Mouse (Mus musculus): ENCODE data around the gene Snx14. TPM values are rescaled to one million over a fixed set of nuclear protein-coding genes. Genes with fewer than 3 reads are reported as not detected.

Snx14 gene
- polyA plus RNA-seq, 1 experiment from 2014 or later, result 22.1 TPM

DNA sequence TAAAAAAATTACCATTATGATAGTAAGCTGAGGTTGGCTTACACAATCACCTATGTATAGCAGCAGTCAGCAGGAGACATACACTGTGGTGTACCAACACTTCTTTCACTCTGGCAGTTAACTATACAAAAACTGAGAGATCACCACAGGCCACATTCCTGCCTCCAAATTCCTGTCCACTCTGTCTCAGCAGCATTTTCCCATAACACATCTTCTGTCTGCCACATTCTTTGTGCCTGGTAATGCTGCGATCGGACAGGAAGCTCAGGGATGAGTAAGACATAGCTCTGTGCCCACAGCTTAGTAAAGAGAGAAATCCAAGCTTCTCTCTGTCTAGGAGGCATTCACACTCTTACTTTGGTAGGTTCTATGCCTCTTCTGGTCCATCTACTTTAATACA is 65.8 kb downstream of the Snx14 start:
- H3K4me1 ChIP-seq (ENCODE audit: control insufficient read depth, insufficient read depth, low read length), result no peaks in the 10 kb centered on the region
- 94% methylated on average over 2 of the region's 2 CpGs for WGBS
- H3K9ac ChIP-seq (ENCODE audit: low read length), result no peak overlapping the region
- no peaks in the 10 kb centered on the region for H3K9me3 ChIP-seq (replicated peaks; ENCODE audit: control insufficient read depth, low read length)
- H3K4me3 ChIP-seq (ENCODE audit: low read depth, low read length), result no peak overlapping the region
- ATAC-seq, result no peak
- no peaks in the 10 kb centered on the region for H3K27me3 ChIP-seq (replicated peaks; ENCODE audit: control insufficient read depth, insufficient read depth, low read length)
- no peak overlapping the region for H3K4me2 ChIP-seq (ENCODE audit: low read length)
- no peaks in the 10 kb centered on the region; the same call in 1 of the 2 replicates for H3K36me3 ChIP-seq (ENCODE audit: control insufficient read depth, insufficient read depth, low read length)
- no peak for DNase-seq (ENCODE audit: low spot score)
- no peak overlapping the region for H3K27ac ChIP-seq (ENCODE audit: low read depth, low read length)

DNA sequence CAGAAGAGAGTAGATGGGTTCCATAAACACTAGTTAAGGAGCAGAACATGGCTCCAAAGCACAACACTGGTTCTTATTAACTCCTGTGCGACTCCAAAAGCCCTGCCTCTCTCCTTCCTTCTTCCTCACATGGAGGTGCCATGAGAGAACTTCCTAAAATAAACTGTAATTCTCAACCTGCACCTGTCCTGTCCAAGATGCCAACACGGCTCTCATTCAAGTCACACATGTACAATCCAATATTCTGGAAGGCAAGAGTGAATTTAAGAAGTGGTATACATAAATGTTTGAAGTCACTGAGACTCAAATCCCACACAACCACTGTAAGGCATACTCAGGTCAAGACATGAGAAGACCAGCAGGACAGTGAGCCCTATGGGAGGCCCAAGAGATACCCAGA is 67.6 kb downstream of the Snx14 start:
- Histone ChIP-seq H3K27me3 (replicated peaks; ENCODE audit: control insufficient read depth, insufficient read depth, low read length) (no peaks in the 10 kb centered on the region), H3K36me3 (ENCODE audit: control insufficient read depth, insufficient read depth, low read length) (no peaks in the 10 kb centered on the region; the same call in 1 of the 2 replicates), H3K4me2 (ENCODE audit: low read length) (no peak overlapping the region), H3K4me3 (ENCODE audit: low read depth, low read length) (no peak overlapping the region), H3K4me1 (ENCODE audit: control insufficient read depth, insufficient read depth, low read length) (no peaks in the 10 kb centered on the region), H3K9me3 (replicated peaks; ENCODE audit: control insufficient read depth, low read length) (no peaks in the 10 kb centered on the region), H3K9ac (ENCODE audit: low read length) (no peak overlapping the region), H3K27ac (ENCODE audit: low read depth, low read length) (no peak overlapping the region)
- ATAC-seq, result no peak
- 92% methylated on average over 2 of the region's 2 CpGs for WGBS
- DNase-seq (ENCODE audit: low spot score), result no peak

DNA sequence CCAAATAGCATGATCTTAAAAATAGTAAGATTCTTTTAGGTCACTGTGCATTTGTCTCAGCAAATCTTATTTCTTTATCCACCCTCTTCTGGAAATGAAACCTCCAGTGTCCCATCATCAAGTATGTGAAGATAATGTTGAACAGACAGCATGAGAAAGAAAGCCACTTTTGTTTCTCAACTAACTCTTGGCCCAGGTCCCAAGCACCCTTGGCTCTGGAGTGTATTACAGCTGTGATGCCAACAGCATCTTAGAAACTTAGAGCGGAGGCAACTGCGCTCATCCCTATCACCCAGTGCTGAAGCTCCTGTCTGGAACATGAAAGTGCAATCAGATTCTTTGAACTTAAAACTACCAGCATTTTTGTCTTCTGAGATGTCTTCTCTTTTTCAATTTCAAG is 69.1 kb downstream of the Snx14 start:
- Histone ChIP-seq H3K4me3 (ENCODE audit: low read depth, low read length) (no peak overlapping the region), H3K27me3 (replicated peaks; ENCODE audit: control insufficient read depth, insufficient read depth, low read length) (no peaks in the 10 kb centered on the region), H3K9ac (ENCODE audit: low read length) (no peak overlapping the region), H3K27ac (ENCODE audit: low read depth, low read length) (no peak overlapping the region), H3K9me3 (replicated peaks; ENCODE audit: control insufficient read depth, low read length) (no peaks in the 10 kb centered on the region), H3K4me2 (ENCODE audit: low read length) (no peak overlapping the region), H3K36me3 (ENCODE audit: control insufficient read depth, insufficient read depth, low read length) (no peaks in the 10 kb centered on the region; the same call in 1 of the 2 replicates), H3K4me1 (ENCODE audit: control insufficient read depth, insufficient read depth, low read length) (no peaks in the 10 kb centered on the region)
- ATAC-seq (no peak), DNase-seq (ENCODE audit: low spot score) (no peak)
- 96% methylated on average over 2 of the region's 2 CpGs for WGBS

DNA sequence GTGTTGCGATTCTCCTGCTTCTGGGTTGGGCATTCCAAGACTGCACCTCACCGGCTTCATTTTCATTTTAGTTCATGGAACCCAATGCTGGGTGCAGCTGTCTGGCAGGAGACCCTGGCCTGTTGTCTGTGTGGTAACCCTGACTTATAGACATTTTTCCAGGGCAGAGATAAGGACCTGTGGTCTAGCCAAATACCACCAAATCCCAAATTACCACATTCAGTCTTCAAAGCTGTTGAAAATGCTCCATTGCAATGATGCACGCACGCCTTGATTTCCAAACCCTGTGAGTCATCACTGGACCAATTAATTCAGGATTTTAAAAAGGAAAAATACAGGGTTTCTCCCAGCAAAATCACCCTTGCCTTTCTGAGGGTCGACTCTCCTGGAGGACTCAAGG is 70.3 kb downstream of the Snx14 start:
- DNase-seq (ENCODE audit: low spot score) (no peak), ATAC-seq (no peak)
- H3K27ac ChIP-seq (ENCODE audit: low read depth, low read length), result no peak overlapping the region
- no peak overlapping the region for H3K4me2 ChIP-seq (ENCODE audit: low read length)
- no peaks in the 10 kb centered on the region for H3K4me1 ChIP-seq (ENCODE audit: control insufficient read depth, insufficient read depth, low read length)
- H3K9ac ChIP-seq (ENCODE audit: low read length), result no peak overlapping the region
- no peaks in the 10 kb centered on the region for H3K9me3 ChIP-seq (replicated peaks; ENCODE audit: control insufficient read depth, low read length)
- WGBS, result 95% methylated on average over 5 of the region's 5 CpGs
- no peak overlapping the region for H3K4me3 ChIP-seq (ENCODE audit: low read depth, low read length)
- H3K36me3 ChIP-seq (ENCODE audit: control insufficient read depth, insufficient read depth, low read length), result no peaks in the 10 kb centered on the region
- no peaks in the 10 kb centered on the region for H3K27me3 ChIP-seq (replicated peaks; ENCODE audit: control insufficient read depth, insufficient read depth, low read length)

DNA sequence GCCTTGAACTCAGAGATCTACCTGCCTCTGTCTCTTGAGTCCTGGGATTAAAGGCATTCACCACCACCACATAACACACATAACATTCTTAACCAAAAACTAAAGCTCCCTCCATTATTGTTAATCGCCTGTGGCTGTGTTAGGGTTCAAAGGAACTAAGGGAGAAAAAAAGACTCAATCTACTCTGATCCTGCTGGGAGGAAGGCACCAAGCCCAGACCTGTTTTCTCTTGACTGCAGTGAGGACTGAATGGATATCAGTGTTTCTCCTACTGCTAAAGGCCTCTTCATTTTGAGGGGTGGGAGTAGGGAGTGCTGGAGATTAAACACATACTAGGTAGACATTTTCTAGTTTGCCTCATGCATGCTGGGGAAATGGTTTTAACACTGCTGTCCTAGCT is 71.0 kb downstream of the Snx14 start:
- Histone ChIP-seq H3K9ac (ENCODE audit: low read length) (no peak overlapping the region), H3K27me3 (replicated peaks; ENCODE audit: control insufficient read depth, insufficient read depth, low read length) (no peaks in the 10 kb centered on the region), H3K36me3 (ENCODE audit: control insufficient read depth, insufficient read depth, low read length) (no peaks in the 10 kb centered on the region), H3K4me3 (ENCODE audit: low read depth, low read length) (no peak overlapping the region), H3K4me1 (ENCODE audit: control insufficient read depth, insufficient read depth, low read length) (no peaks in the 10 kb centered on the region; the same call in 1 of the 2 replicates), H3K27ac (ENCODE audit: low read depth, low read length) (no peak overlapping the region), H3K9me3 (replicated peaks; ENCODE audit: control insufficient read depth, low read length) (no peaks in the 10 kb centered on the region), H3K4me2 (ENCODE audit: low read length) (no peak overlapping the region)
- DNase-seq (ENCODE audit: low spot score) (peak; percentile 3), ATAC-seq (no peak)
- WGBS, result 32% methylated on average over 1 of the region's 1 CpGs

DNA sequence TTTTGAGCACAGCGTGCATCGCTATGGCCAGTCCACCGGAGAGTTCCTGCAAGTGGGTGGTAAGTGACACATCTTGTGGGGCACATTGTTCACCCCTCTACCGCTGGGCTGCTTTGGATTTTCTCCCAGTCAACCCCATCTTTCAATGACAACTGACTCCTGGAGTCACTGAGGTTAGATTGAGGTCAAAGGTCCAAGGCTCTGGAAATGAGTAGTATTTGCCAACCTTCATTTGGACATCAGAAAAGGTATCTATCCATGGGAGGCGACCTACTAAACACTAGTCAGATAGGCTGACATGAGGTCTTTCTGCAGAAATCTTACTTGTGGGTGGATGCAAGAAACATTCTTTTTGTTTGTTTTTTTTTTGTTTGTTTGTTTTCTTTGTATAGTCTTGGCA is 71.4 kb downstream of the Snx14 start:
- no peak overlapping the region for H3K4me2 ChIP-seq (ENCODE audit: low read length)
- DNase-seq (ENCODE audit: low spot score), result no peak
- no peak overlapping the region for H3K9ac ChIP-seq (ENCODE audit: low read length)
- ATAC-seq, result no peak
- no peaks in the 10 kb centered on the region; the same call in 1 of the 2 replicates for H3K4me1 ChIP-seq (ENCODE audit: control insufficient read depth, insufficient read depth, low read length)
- H3K27me3 ChIP-seq (replicated peaks; ENCODE audit: control insufficient read depth, insufficient read depth, low read length), result no peaks in the 10 kb centered on the region
- 91% methylated on average over 5 of the region's 5 CpGs for WGBS
- no peaks in the 10 kb centered on the region for H3K36me3 ChIP-seq (ENCODE audit: control insufficient read depth, insufficient read depth, low read length)
- H3K27ac ChIP-seq (ENCODE audit: low read depth, low read length), result no peak overlapping the region
- no peak overlapping the region for H3K4me3 ChIP-seq (ENCODE audit: low read depth, low read length)
- no peaks in the 10 kb centered on the region for H3K9me3 ChIP-seq (replicated peaks; ENCODE audit: control insufficient read depth, low read length)

DNA sequence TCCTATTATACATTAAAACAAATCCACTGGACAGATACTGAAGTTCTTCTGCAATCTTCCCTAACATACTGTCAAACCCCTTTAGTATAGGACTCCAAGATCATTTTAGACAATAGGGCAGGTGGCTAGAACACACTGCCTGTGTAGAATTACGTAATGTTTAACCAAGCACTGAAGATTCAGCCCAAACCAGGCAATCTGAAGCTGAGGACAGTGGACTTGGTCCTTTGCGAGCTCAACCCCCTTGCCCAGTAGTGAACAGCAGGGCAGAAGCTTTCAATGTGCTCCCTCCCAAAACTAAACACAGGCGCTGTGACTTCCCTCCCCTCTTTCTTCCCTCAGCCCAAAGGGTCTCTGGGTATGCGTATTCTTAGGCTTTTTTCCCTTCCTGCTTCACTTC is 71.9 kb downstream of the Snx14 start:
- no peak for DNase-seq (ENCODE audit: low spot score)
- Histone ChIP-seq H3K27ac (ENCODE audit: low read depth, low read length) (no peak overlapping the region), H3K4me3 (ENCODE audit: low read depth, low read length) (no peak overlapping the region), H3K9ac (ENCODE audit: low read length) (no peak overlapping the region), H3K4me2 (ENCODE audit: low read length) (no peak overlapping the region), H3K9me3 (replicated peaks; ENCODE audit: control insufficient read depth, low read length) (no peaks in the 10 kb centered on the region), H3K27me3 (replicated peaks; ENCODE audit: control insufficient read depth, insufficient read depth, low read length) (no peaks in the 10 kb centered on the region), H3K4me1 (ENCODE audit: control insufficient read depth, insufficient read depth, low read length) (peaks cover 4% of the 10 kb centered on the region), H3K36me3 (ENCODE audit: control insufficient read depth, insufficient read depth, low read length) (no peaks in the 10 kb centered on the region)
- ATAC-seq, result no peak
- 90% methylated on average over 4 of the region's 4 CpGs for WGBS

DNA sequence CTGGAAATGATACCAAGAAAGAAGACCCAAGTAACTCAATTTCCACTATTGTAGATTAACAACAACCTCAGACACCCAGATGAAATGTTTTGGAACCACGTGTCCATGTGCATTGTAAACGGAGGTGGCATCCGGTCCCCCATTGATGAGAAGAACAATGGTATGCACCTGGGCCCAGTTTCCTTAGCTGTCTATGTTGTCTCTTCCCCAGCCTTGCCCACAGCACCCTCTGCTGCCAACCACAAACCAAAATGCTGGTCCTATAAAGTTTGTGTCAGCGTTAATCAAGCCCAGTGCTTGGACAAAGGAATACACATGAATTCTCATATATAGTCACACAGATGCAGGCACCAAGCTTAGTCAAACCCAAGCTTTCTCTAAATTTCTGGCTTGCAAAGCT is 72.5 kb downstream of the Snx14 start:
- H3K9ac ChIP-seq (ENCODE audit: low read length), result no peak overlapping the region
- no peak overlapping the region for H3K27ac ChIP-seq (ENCODE audit: low read depth, low read length)
- ATAC-seq, result no peak
- no peak overlapping the region for H3K4me3 ChIP-seq (ENCODE audit: low read depth, low read length)
- peaks cover 4% of the 10 kb centered on the region for H3K4me1 ChIP-seq (ENCODE audit: control insufficient read depth, insufficient read depth, low read length)
- WGBS, result 82% methylated on average over 4 of the region's 4 CpGs
- no peaks in the 10 kb centered on the region for H3K27me3 ChIP-seq (replicated peaks; ENCODE audit: control insufficient read depth, insufficient read depth, low read length)
- no peak for DNase-seq (ENCODE audit: low spot score)
- H3K4me2 ChIP-seq (ENCODE audit: low read length), result no peak overlapping the region
- no peaks in the 10 kb centered on the region for H3K9me3 ChIP-seq (replicated peaks; ENCODE audit: control insufficient read depth, low read length)
- no peaks in the 10 kb centered on the region for H3K36me3 ChIP-seq (ENCODE audit: control insufficient read depth, insufficient read depth, low read length)

DNA sequence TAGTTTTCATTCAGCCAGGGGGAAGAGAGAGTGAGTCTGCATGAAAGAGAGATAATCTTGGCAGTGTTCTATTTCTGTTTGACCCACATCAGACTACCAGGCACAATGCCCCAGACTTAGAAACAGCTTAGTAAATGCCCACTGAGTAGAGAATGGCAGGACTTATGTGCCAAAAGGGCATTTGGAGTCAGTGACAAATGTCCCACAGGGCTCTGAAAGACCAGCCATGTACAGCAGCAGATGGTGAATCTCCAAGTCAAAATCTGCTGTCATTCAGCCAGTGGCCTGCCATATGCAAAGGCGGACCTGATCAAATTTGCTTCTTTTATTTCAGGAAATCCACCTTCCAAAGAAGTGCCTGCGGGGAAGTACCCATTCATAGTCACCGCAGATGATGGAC is 75.7 kb downstream of the Snx14 start:
- DNase-seq (ENCODE audit: low spot score) (no peak), ATAC-seq (no peak)
- H3K4me2 ChIP-seq (ENCODE audit: low read length), result no peak overlapping the region
- no peaks in the 10 kb centered on the region for H3K9me3 ChIP-seq (replicated peaks; ENCODE audit: control insufficient read depth, low read length)
- peaks cover 4% of the 10 kb centered on the region for H3K4me1 ChIP-seq (ENCODE audit: control insufficient read depth, insufficient read depth, low read length)
- no peaks in the 10 kb centered on the region for H3K36me3 ChIP-seq (ENCODE audit: control insufficient read depth, insufficient read depth, low read length)
- 91% methylated on average over 3 of the region's 3 CpGs for WGBS
- no peaks in the 10 kb centered on the region for H3K27me3 ChIP-seq (replicated peaks; ENCODE audit: control insufficient read depth, insufficient read depth, low read length)
- no peak overlapping the region for H3K4me3 ChIP-seq (ENCODE audit: low read depth, low read length)
- no peak overlapping the region for H3K27ac ChIP-seq (ENCODE audit: low read depth, low read length)
- no peak overlapping the region for H3K9ac ChIP-seq (ENCODE audit: low read length)

Data from forebrain, embryonic 14.5 days (tissue).